8 mouse cellular contexts compared by ENCODE assay signal in the genomic region with DNA sequence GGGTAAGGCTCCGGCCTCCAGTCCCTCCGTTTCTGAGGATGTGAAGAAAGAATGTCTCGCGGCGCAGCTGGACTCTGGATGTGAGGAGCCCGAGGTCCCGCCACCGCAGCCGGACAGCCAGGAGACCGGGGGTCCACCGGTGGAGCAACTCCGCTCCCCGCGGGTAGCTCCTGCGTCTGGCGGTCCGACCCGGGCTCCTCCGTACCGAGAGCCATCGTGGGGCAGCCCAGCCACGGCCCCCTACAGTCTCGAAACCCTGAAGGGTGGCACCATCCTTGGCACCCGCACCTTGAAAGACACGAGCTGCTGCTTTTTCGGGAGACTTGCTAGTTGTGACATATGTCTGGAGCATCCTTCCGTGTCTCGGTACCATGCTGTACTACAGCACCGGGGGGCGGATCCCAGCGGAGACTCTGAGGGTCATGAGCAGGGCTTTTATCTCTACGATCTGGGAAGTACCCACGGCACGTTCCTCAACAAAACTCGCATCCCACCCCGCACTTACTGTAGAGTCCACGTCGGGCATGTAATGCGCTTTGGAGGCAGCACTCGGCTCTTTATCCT. TPM values are rescaled to one million over a fixed set of nuclear protein-coding genes. Genes with fewer than 3 reads are reported as not detected.
DNase-seq lines count a peak whose midpoint lies in the region; ATAC-seq and TF ChIP-seq lines count a peak whose summit lies in the region.

No protein-coding gene starts in this region.

- WGBS in bone marrow, adult 2 months: 3% methylated on average over 40 of the region's 40 CpGs
- WGBS in hindbrain, embryonic 10.5 days: 4% methylated on average over 40 of the region's 40 CpGs

- ATAC-seq in megakaryocyte, adult 5-6 weeks (ENCODE audit: poor library complexity, severe bottlenecking): peak; percentile 49; the same call in 1 of the 2 replicates

- peak overlapping the region; percentile 86 for H3K4me3 ChIP-seq in layer of hippocampus, adult 2 months
- peak overlapping the region; percentile 85 for H3K4me3 ChIP-seq in bone marrow, adult 2 months (replicated peaks; ENCODE audit: control insufficient read depth, low read depth, low read length)
- peak overlapping the region; percentile 98 for H3K4me3 ChIP-seq in hindbrain, embryonic 10.5 days

- no peak for DNase-seq in layer of hippocampus, adult 2 months (ENCODE audit: low spot score in 2 of 2)
- no peak for DNase-seq in layer of hippocampus, postnatal 14 days (ENCODE audit: low spot score in 2 of 2)
- DNase-seq in hindbrain, embryonic 10.5 days (ENCODE audit: low spot score): no peak
- DNase-seq in right cerebral cortex, postnatal 4 days: no peak
- no peak for DNase-seq in layer of hippocampus, adult 9-10 months (ENCODE audit: low spot score)
- DNase-seq in adrenal gland, adult 18-20 months (ENCODE audit: low spot score in 2 of 2): no peak

- no peaks in the 10 kb centered on the region for H3K27me3 ChIP-seq in hindbrain, embryonic 10.5 days (ENCODE audit: insufficient read depth, poor library complexity, severe bottlenecking)

- no peak for TF ChIP-seq CTCF in layer of hippocampus, adult 2 months (conservative IDR thresholded peaks at IDR 0.05)
- TF ChIP-seq CTCF in bone marrow, adult 2 months (IDR thresholded peaks at IDR 0.05; ENCODE audit: control insufficient read depth, insufficient read depth, low read length): no peak

- TF ChIP-seq POLR2A in bone marrow, adult 2 months (IDR thresholded peaks at IDR 0.05; ENCODE audit: borderline replicate concordance, control insufficient read depth, low read depth, low read length): no peak

- H3K4me1 ChIP-seq in bone marrow, adult 2 months (ENCODE audit: control insufficient read depth, insufficient read depth, low read length): peaks cover 1% of the 10 kb centered on the region; the same call in 1 of the 2 replicates
- peaks cover 24% of the 10 kb centered on the region for H3K4me1 ChIP-seq in hindbrain, embryonic 10.5 days (replicated peaks)

- H3K9me3 ChIP-seq in hindbrain, embryonic 10.5 days: no peaks in the 10 kb centered on the region

- peak overlapping the region; percentile 97 for H3K27ac ChIP-seq in layer of hippocampus, adult 2 months
- H3K27ac ChIP-seq in bone marrow, adult 2 months (ENCODE audit: control insufficient read depth, insufficient read depth, low read depth, low read length, poor library complexity): no peak overlapping the region; the same call in 1 of the 2 replicates
- H3K27ac ChIP-seq in hindbrain, embryonic 10.5 days: peak overlapping the region; percentile 97

- peaks cover 45% of the 10 kb centered on the region for H3K36me3 ChIP-seq in hindbrain, embryonic 10.5 days

RNA-seq across cellular contexts. Expression of gene Slc4a1ap, which starts 0.4 kb away (rescaled TPM):
- total RNA-seq in layer of hippocampus, adult 2 months (2021): 10 to 100 TPM; 51.9 to 53.8 TPM
- total RNA-seq in layer of hippocampus, postnatal 14 days (2021): 10 to 100 TPM; 51.5 to 53.4 TPM
- polyA plus RNA-seq in bone marrow, adult 2 months (2011; ENCODE audit: insufficient read depth, insufficient read length, low replicate concordance, missing spikeins): 34.0 and 45.2 TPM in 2 replicates
- polyA plus RNA-seq in hindbrain, embryonic 10.5 days (2016; fragmentation: Nextera tagmentation; extraction: Ambion mirVana): 24.0 and 29.5 TPM in 2 replicates
- 41.3 and 50.5 TPM in 2 replicates for total RNA-seq in megakaryocyte, adult 5-6 weeks (2015)
- 44.2 and 54.6 TPM in 2 replicates for total RNA-seq in megakaryocyte, adult 5-6 weeks (2017)
- total RNA-seq in adrenal gland, adult 18-20 months (2021): 10 to 100 TPM; 23.4 to 31.4 TPM

RNA-seq across cellular contexts. Expression of gene Supt7l, which starts 0.4 kb away (rescaled TPM):
- 10 to 100 TPM; 19.6 TPM for total RNA-seq in layer of hippocampus, adult 2 months (2021)
- total RNA-seq in layer of hippocampus, postnatal 14 days (2021): 10 to 100 TPM; 17.5 to 17.7 TPM
- polyA plus RNA-seq in bone marrow, adult 2 months (2011; ENCODE audit: insufficient read depth, insufficient read length, low replicate concordance, missing spikeins): 4.5 and 7.5 TPM in 2 replicates
- 26.2 and 26.9 TPM in 2 replicates for polyA plus RNA-seq in hindbrain, embryonic 10.5 days (2016; fragmentation: Nextera tagmentation; extraction: Ambion mirVana)
- 11.2 and 14.0 TPM in 2 replicates for total RNA-seq in megakaryocyte, adult 5-6 weeks (2015)
- total RNA-seq in megakaryocyte, adult 5-6 weeks (2017): 14.1 and 18.5 TPM in 2 replicates
- 10 to 100 TPM; 15.5 to 17.1 TPM for total RNA-seq in adrenal gland, adult 18-20 months (2021)

RNA-seq across cellular contexts. Expression of gene Gpn1, which starts 32.7 kb away (rescaled TPM):
- total RNA-seq in layer of hippocampus, adult 2 months (2021): 10 to 100 TPM; 34.0 to 34.8 TPM
- total RNA-seq in layer of hippocampus, postnatal 14 days (2021): 10 to 100 TPM; 29.7 to 30.4 TPM
- polyA plus RNA-seq in bone marrow, adult 2 months (2011; ENCODE audit: insufficient read depth, insufficient read length, low replicate concordance, missing spikeins): 12.1 and 18.4 TPM in 2 replicates
- polyA plus RNA-seq in hindbrain, embryonic 10.5 days (2016; fragmentation: Nextera tagmentation; extraction: Ambion mirVana): 90.8 and 98.5 TPM in 2 replicates
- 7.7 and 11.0 TPM in 2 replicates for total RNA-seq in megakaryocyte, adult 5-6 weeks (2015)
- 9.6 and 14.9 TPM in 2 replicates for total RNA-seq in megakaryocyte, adult 5-6 weeks (2017)
- 10 to 100 TPM; 25.5 to 33.3 TPM for total RNA-seq in adrenal gland, adult 18-20 months (2021)

RNA-seq across cellular contexts. Expression of gene 4930548H24Rik, which starts 41.7 kb away (rescaled TPM):
- total RNA-seq in layer of hippocampus, adult 2 months (2021): under 1 TPM in 1 of 2 experiments, not detected in 1; 0.20 TPM
- total RNA-seq in layer of hippocampus, postnatal 14 days (2021): under 1 TPM; 0.16 to 0.21 TPM
- not detected in 2 replicates for polyA plus RNA-seq in bone marrow, adult 2 months (2011; ENCODE audit: insufficient read depth, insufficient read length, low replicate concordance, missing spikeins)
- not detected in 2 replicates for polyA plus RNA-seq in hindbrain, embryonic 10.5 days (2016; fragmentation: Nextera tagmentation; extraction: Ambion mirVana)
- not detected in 2 replicates for total RNA-seq in megakaryocyte, adult 5-6 weeks (2015)
- total RNA-seq in megakaryocyte, adult 5-6 weeks (2017): 0.12 and 0.44 TPM in 2 replicates
- total RNA-seq in adrenal gland, adult 18-20 months (2021): under 1 TPM in 1 of 2 experiments, not detected in 1; 0.13 TPM
